In the genomic region with DNA sequence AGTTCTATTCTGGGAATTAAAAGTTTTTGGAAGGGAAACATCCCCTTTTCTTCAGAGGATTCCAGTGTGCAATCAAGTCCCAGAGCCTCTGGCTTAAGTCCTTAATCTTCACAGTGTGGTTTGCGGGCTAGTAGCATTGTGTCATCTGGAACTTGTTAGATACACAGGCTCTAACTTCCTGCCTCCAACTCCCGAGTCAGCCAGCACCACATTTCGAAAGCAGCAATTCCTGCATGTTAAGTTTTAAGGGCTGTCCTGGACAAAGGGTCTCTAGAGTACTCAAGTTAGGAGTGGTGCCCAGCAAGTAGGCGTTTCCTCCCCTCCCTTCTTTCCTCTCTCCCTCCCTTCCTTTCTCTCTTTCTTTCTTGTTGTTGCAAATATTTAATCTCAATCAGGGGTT, we compare ENCODE assay signal across 10 mouse cellular contexts. TPM values are rescaled to one million over a fixed set of nuclear protein-coding genes. Genes with fewer than 3 reads are reported as not detected.
DNase-seq lines count a peak whose midpoint lies in the region; ATAC-seq lines count a peak whose summit lies in the region.
"Had no signal": no experiment of that assay in that cellular context is flagged by ENCODE, and none has a peak within 500 bp of the region (broad histone marks: within the 10 kb centered on the region; RNA-seq: fewer than 3 reads in every experiment).

No protein-coding gene starts in this region.

- H3K9ac ChIP-seq in limb, embryonic 13.5 days: no peak overlapping the region
- H3K9ac ChIP-seq: hindbrain, embryonic 15.5 days had no signal

- no peaks in the 10 kb centered on the region for H3K36me3 ChIP-seq in limb, embryonic 13.5 days
- no peaks in the 10 kb centered on the region for H3K36me3 ChIP-seq in forebrain, embryonic 10.5 days (replicated peaks)
- H3K36me3 ChIP-seq: hindbrain, embryonic 15.5 days had no signal

- H3K27ac ChIP-seq in limb, embryonic 13.5 days: peak overlapping the region; percentile 65
- no peak overlapping the region for H3K27ac ChIP-seq in forebrain, embryonic 10.5 days
- H3K27ac ChIP-seq: hindbrain, embryonic 15.5 days had no signal

- 4% methylated on average over 4 of the region's 4 CpGs for WGBS in limb, embryonic 13.5 days
- WGBS in forebrain, embryonic 10.5 days: 59% methylated on average over 4 of the region's 4 CpGs

- no peaks in the 10 kb centered on the region for H3K27me3 ChIP-seq in limb, embryonic 13.5 days
- no peaks in the 10 kb centered on the region for H3K27me3 ChIP-seq in forebrain, embryonic 10.5 days (ENCODE audit: poor library complexity, severe bottlenecking)
- H3K27me3 ChIP-seq: hindbrain, embryonic 15.5 days had no signal

- H3K4me3 ChIP-seq in limb, embryonic 13.5 days: no peak overlapping the region
- no peak overlapping the region for H3K4me3 ChIP-seq in forebrain, embryonic 10.5 days
- H3K4me3 ChIP-seq: hindbrain, embryonic 15.5 days had no signal

- ATAC-seq in limb, embryonic 13.5 days (ENCODE audit: low FRiP score, low read depth): peak; percentile 64

- H3K4me2 ChIP-seq in limb, embryonic 13.5 days (replicated peaks): peak overlapping the region; percentile 15
- H3K4me2 ChIP-seq: hindbrain, embryonic 15.5 days had no signal

- H3K4me1 ChIP-seq in limb, embryonic 13.5 days: peaks cover 8% of the 10 kb centered on the region
- H3K4me1 ChIP-seq in forebrain, embryonic 10.5 days: peaks cover under 1% of the 10 kb centered on the region; the same call in 1 of the 2 replicates
- H3K4me1 ChIP-seq: hindbrain, embryonic 15.5 days had no signal

- H3K9me3 ChIP-seq in limb, embryonic 13.5 days: no peaks in the 10 kb centered on the region
- no peaks in the 10 kb centered on the region for H3K9me3 ChIP-seq in forebrain, embryonic 10.5 days
- H3K9me3 ChIP-seq: hindbrain, embryonic 15.5 days had no signal

- peak; percentile 38 for DNase-seq in kidney, postnatal 10 days
- DNase-seq in kidney, adult 8-10 months: no peak
- DNase-seq in fibroblast of lung, adult 2 months (ENCODE audit: low read depth): peak; percentile 80
- DNase-seq in naive thymus-derived CD4-positive, alpha-beta T cell, adult 2 months (ENCODE audit: low read depth): peak; percentile 48
- no peak for DNase-seq in urinary bladder, postnatal 10 days (ENCODE audit: low spot score)
- DNase-seq in forebrain, embryonic 10.5 days (ENCODE audit: extremely low spot score, low spot score): no peak
- DNase-seq in cerebellum, postnatal 36 days: no peak
- DNase-seq: thymus, adult 18-20 months had no signal

RNA-seq across cellular contexts. Expression of a gene that starts 7.0 kb away (rescaled TPM):
- 0.01 and 0.03 TPM in 2 replicates for polyA plus RNA-seq in limb, embryonic 13.5 days (2015; fragmentation: Nextera tagmentation; extraction: Ambion mirVana)
- polyA plus RNA-seq in forebrain, embryonic 10.5 days (2016; fragmentation: Nextera tagmentation; extraction: Ambion mirVana): 0.05 TPM in 2 replicates

RNA-seq across cellular contexts. Expression of a gene that starts 19.8 kb away (rescaled TPM):
- polyA plus RNA-seq in limb, embryonic 13.5 days (2015; fragmentation: Nextera tagmentation; extraction: Ambion mirVana): 149 and 157 TPM in 2 replicates
- polyA plus RNA-seq in forebrain, embryonic 10.5 days (2016; fragmentation: Nextera tagmentation; extraction: Ambion mirVana): 166 and 178 TPM in 2 replicates

Comparison
In these comparisons a context has a peak if more than half of its experiments do, and no peak if none do; other contexts are left out.
1. DNase-seq: peak in kidney, postnatal 10 days (single experiment), fibroblast of lung, adult 2 months (single experiment) and naive thymus-derived CD4-positive, alpha-beta T cell, adult 2 months (single experiment); none in kidney, adult 8-10 months (0 of 2), urinary bladder, postnatal 10 days (single experiment), forebrain, embryonic 10.5 days (single experiment) and cerebellum, postnatal 36 days (0 of 2).